Comparison of ENCODE assay signal across 19 mouse cellular contexts in the genomic region with DNA sequence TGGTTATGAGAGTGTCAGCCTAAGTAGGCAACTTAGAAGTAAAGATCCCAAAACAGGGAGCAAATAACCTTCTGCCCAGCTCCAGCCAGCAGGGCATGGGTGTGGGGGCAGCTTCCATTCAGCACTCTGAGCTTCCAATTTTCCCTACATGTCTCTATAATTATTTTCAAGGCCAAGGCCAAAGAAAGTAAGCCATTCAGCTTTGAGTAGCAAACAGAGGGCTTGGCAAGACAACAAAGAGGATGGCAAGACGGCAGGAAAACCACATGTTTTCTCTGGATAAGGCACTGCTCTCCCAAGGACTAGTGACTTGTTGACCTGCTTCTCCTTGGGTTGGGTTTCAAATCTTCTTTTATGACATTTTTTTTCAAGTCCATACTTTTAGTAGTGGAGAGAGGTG.
DNase-seq lines count a peak whose midpoint lies in the region; ATAC-seq lines count a peak whose summit lies in the region.
"Had no signal": no experiment of that assay in that cellular context is flagged by ENCODE, and none has a peak within 500 bp of the region (broad histone marks: within the 10 kb centered on the region; RNA-seq: fewer than 3 reads in every experiment).

No protein-coding gene starts in this region.

- peak; percentile 44; the same call in 1 of the 2 replicates for ATAC-seq in frontal cortex, adult (ENCODE audit: low TSS enrichment)
- ATAC-seq: forebrain, embryonic 15.5 days; intestine, postnatal 0 days; midbrain, embryonic 16.5 days had no signal

- DNase-seq in frontal cortex, postnatal 10 days (ENCODE audit: low spot score in 2 of 2) = no peak
- DNase-seq in Muller cell, postnatal 12 days (ENCODE audit: inconsistent ontology term) = peak; percentile 73
- peak; percentile 60 for DNase-seq in adrenal gland, postnatal 14 days
- peak; percentile 8 for DNase-seq in ovary, postnatal 14 days (ENCODE audit: low spot score)
- no peak for DNase-seq in lung, postnatal 10 days
- DNase-seq in thymus, postnatal 14 days = no peak
- DNase-seq: cerebellum, adult 8-10 months; cerebellum, postnatal 36 days; heart, adult 2 months; heart, postnatal 4 days; kidney, adult 9 months; kidney, postnatal 25 days; lung, postnatal 36 days; right cerebral cortex, postnatal 4 days; thymus, postnatal 36 days had no signal

Comparison
In these comparisons a context has a peak if more than half of its experiments do, and no peak if none do; other contexts are left out.
1. DNase-seq: peak in Muller cell, postnatal 12 days (single experiment), adrenal gland, postnatal 14 days (single experiment) and ovary, postnatal 14 days (single experiment); none in frontal cortex, postnatal 10 days (0 of 2), lung, postnatal 10 days (single experiment) and thymus, postnatal 14 days (single experiment).